Mouse (Mus musculus) forebrain, embryonic 11.5 days (tissue): ENCODE results near the gene Atp6ap1l. TPM values are rescaled to one million over a fixed set of nuclear protein-coding genes. Genes with fewer than 3 reads are reported as not detected.
A peak's percentile ranks its signal among the peaks of the same experiment; 100 is the strongest.
"Not testable (repeated sequence)": the region's sequence is repeated elsewhere in the genome, so short reads cannot be mapped to it uniquely, and the experiment has no call there.

Source experiments
- ATAC-seq: fragments of 200-750 bp; cut with Nextera tagmentation; replicated peaks from 2 replicates; pipeline ENCODE4 v1.8.0; 2017; ENCODE audit warnings: moderate TSS enrichment; ENCODE audit not compliant: low FRiP score
- DNase-seq: peaks from one replicate; pipeline ENCODE4 v3.0.0-alpha.2; 2017; ENCODE audit warnings: low spot score
- H3K27ac ChIP-seq: fragments of 300-500 bp; sonication (generic); 2 replicates; pipeline ENCODE4 v1.5.1; 2014; ENCODE audit warnings: low read depth, low read length
- H3K27me3 ChIP-seq: fragments of 300-500 bp; sonication (generic); 2 replicates; pipeline ENCODE4 v1.6.1; 2014; ENCODE audit warnings: mild to moderate bottlenecking, low read length, mixed read lengths; ENCODE audit not compliant: control insufficient read depth, insufficient read depth
- H3K36me3 ChIP-seq: fragments of 300-500 bp; sonication (generic); 2 replicates; pipeline ENCODE4 v1.6.1; 2014; ENCODE audit warnings: mild to moderate bottlenecking, low read length, moderate library complexity, mixed read lengths; ENCODE audit not compliant: control insufficient read depth, insufficient read depth
- H3K4me1 ChIP-seq: fragments of 300-500 bp; sonication (generic); replicated peaks from 2 replicates; pipeline ENCODE4 v1.6.1; 2014; ENCODE audit warnings: low read length, mixed read lengths; ENCODE audit not compliant: control insufficient read depth, insufficient read depth
- H3K4me2 ChIP-seq: fragments of 300-500 bp; sonication (generic); 2 replicates; pipeline ENCODE4 v1.6.1; 2014; ENCODE audit warnings: low read depth, mild to moderate bottlenecking, low read length, moderate library complexity, mixed read lengths; ENCODE audit not compliant: severe bottlenecking
- H3K4me3 ChIP-seq: fragments of 300-500 bp; sonication (generic); 2 replicates; pipeline ENCODE4 v1.5.1; 2014; ENCODE audit warnings: low read depth, low read length
- H3K9ac ChIP-seq: fragments of 300-500 bp; sonication (generic); 2 replicates; pipeline ENCODE4 v1.6.1; 2014; ENCODE audit warnings: low read length
- H3K9me3 ChIP-seq: fragments of 300-500 bp; sonication (generic); 2 replicates; pipeline ENCODE4 v1.6.1; 2016; ENCODE audit warnings: low read length, mixed read lengths; ENCODE audit not compliant: control insufficient read depth
- WGBS: fragments of 180-500 bp; shearing (Covaris S2); extraction: QIAGEN DNeasy Blood & Tissue Kit; methylation state at CpG from one replicate; pipeline ENCODE4 v1.1.7; 2014; 5-methylcytosine and 5-hydroxymethylcytosine counted together
- polyA plus RNA-seq: library from polyadenylated mRNA; unstranded; fragments of >200 nt; fragmentation: Nextera tagmentation; extraction: Ambion mirVana; gene quantifications from 2 replicates; pipeline ENCODE4 v1.2.1, GENCODE M21; 2014

The Atp6ap1l gene
- polyA plus RNA-seq, 1 experiment from 2014 or later, result 0.45 TPM

DNA sequence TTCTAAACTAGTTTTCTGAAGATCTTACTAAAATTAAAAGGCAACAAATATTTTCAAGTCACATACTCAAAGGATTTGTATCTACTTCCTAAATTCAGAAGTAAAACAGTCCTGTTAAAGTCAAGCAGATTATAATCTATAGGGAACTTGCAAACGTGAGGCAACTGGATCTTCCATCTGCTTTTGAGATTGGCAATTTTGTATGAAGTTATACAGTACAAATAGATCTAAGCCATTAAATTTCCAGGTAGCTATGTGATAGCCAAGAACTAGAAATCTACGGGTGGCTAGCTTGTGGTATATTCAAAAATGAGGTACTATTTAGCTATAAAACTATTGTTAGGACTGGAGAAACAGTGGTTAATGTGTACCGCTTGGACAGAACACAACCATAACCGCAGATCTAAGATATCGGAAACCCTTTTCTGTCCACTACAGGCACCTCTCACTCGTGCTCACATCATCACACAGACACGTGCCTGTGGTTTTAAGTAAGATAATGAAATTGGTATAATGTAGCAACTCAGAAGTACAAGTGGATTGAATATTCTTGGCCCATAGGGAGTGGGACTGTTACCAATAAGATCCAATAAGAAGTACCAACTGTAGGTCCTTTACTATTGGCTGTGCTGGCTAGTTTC lies 21.1 kb upstream of the Atp6ap1l start:
- no peak overlapping the region for H3K27ac ChIP-seq
- H3K36me3 ChIP-seq, result peaks cover 15% of the 10 kb centered on the region
- no peaks in the 10 kb centered on the region for H3K4me1 ChIP-seq
- no peaks in the 10 kb centered on the region for H3K27me3 ChIP-seq
- DNase-seq (no peak), ATAC-seq (no peak)
- H3K9ac ChIP-seq, result no peak overlapping the region
- H3K9me3 ChIP-seq, result no peaks in the 10 kb centered on the region
- no peak overlapping the region for H3K4me2 ChIP-seq
- no peak overlapping the region for H3K4me3 ChIP-seq
- 86% methylated on average over 7 of the region's 7 CpGs for WGBS

GRCm38 (mm10) chr13:90925191-90925590 lies 20.0 kb upstream of the Atp6ap1l start:
- ATAC-seq, result no peak
- DNase-seq, result no peak
- Histone ChIP-seq H3K27me3 (no peaks in the 10 kb centered on the region), H3K4me1 (no peaks in the 10 kb centered on the region), H3K4me3 (no peak overlapping the region), H3K9me3 (no peaks in the 10 kb centered on the region), H3K9ac (no peak overlapping the region), H3K27ac (no peak overlapping the region), H3K4me2 (no peak overlapping the region), H3K36me3 (peaks cover 15% of the 10 kb centered on the region)
- WGBS, result 86% methylated on average over 5 of the region's 5 CpGs

- Histone ChIP-seq H3K4me2 (peak overlapping the region; percentile 66), H3K27me3 (no peaks in the 10 kb centered on the region), H3K36me3 (peaks cover 15% of the 10 kb centered on the region), H3K4me1 (no peaks in the 10 kb centered on the region), H3K9ac (peak overlapping the region; percentile 98), H3K9me3 (no peaks in the 10 kb centered on the region), H3K27ac (no peak overlapping the region), H3K4me3 (peak overlapping the region; percentile 90)
- no peak for ATAC-seq
- DNase-seq, result no peak
- 52% methylated on average over 9 of the region's 9 CpGs for WGBS
Observed at GRCm38 (mm10) chr13:90924072-90924471, 18.9 kb upstream of the Atp6ap1l start.

DNA sequence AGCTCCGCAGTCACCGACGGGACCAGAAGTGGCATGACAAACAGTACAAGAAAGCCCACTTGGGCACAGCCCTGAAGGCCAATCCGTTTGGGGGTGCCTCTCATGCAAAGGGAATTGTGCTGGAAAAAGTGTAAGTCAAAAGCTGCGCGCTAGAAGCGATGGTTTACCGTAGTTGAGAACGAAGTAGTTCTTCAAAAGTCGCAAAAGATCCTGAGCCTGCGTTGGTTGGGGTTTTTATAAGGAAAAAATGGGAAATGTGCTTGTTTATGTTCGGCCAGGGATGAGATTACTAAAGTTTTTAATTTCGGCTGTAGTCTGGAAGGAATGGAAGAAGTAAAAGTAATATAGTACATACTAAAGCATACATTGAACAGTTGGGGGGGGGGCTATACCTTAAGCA lies 18.5 kb upstream of the Atp6ap1l start:
- DNase-seq, H3K27me3 ChIP-seq, ATAC-seq, H3K27ac ChIP-seq, H3K4me1 ChIP-seq, H3K9me3 ChIP-seq: not testable (repeated sequence)
- Histone ChIP-seq H3K9ac (peak overlapping the region; percentile 98), H3K4me3 (peak overlapping the region; percentile 90), H3K4me2 (peak overlapping the region; percentile 66), H3K36me3 (peaks cover 15% of the 10 kb centered on the region)
- 1% methylated on average over 13 of the region's 13 CpGs for WGBS

DNA sequence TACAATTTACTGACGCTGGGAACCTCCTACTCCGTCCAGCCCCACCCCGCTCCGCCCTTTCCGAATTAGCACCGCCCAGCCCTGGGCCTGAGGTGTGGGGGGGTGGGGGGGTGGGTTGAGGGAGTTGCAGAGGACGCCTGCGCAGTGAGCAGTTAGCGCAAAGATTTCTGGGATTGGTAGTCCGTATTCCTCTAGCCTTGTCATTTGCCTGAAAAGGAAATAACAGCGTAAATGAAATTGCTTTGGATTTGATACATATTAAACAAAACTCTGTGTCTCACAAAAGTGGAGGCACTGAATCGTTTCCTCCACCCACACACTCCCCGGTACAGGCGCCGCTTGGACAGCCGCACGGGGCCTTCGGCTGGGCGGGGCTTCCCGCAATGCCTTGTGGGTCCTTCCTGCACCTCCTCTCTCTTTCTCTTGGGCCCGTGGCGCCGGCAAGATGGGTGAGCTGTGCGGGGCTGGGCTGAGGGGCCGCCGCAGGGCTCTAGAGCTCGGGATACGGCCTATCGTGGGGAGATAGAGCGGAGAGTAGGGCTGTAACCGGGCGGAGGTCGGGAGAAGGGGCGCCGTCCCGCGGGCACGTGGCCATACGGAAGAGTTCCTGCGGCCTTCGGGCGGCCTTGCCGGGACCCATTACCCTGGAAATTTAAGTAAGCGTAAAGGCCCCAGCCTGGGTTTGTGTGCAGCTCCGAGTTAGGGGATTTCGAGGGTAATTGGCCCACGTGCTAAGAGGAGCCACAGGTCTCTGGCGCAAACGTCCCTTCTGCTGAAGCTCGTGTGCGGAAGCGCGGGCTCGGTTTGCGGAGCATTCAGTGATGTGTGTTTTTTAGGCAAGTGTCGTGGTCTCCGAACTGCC lies 17.8 kb upstream of the Atp6ap1l start, which contains the start of gene Rps23:
Rps23 (plus strand) TSS at position 208 of the 862 bp plus-strand sequence.
- H3K27ac ChIP-seq, result peak within 1 kb of the TSS; percentile 39
- under 1% methylated on average over 52 of the region's 57 CpGs for WGBS
- peak within 1 kb of the TSS; percentile 66 for H3K4me2 ChIP-seq
- H3K36me3 ChIP-seq, result peaks cover 15% of the 10 kb centered on the region
- DNase-seq (peak; percentile 93), ATAC-seq (peak; percentile 97)
- H3K9me3 ChIP-seq, result no peaks in the 10 kb centered on the region
- peak within 1 kb of the TSS; percentile 90 for H3K4me3 ChIP-seq
- no peaks in the 10 kb centered on the region for H3K27me3 ChIP-seq
- H3K9ac ChIP-seq, result peak within 1 kb of the TSS; percentile 98
- H3K4me1 ChIP-seq, result no peaks in the 10 kb centered on the region

DNA sequence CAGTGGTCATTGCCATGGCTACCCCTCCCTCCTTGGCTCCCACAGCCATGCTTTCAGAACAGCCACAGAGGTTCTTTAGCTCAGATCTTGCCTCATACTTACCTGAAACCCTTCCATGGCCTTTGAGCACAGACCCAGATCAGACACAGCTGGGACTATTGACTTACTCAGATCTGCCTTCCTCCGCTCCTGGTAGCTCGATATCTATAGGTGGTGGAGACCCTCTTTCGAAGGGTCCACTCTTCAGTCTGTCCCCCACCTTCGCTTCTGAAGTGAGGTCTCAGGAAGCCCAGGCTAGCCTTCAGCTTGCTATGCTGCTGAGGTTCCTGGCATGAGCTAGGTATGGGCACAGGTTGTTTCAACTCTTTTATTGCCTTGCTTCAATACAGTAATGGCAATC lies 9.6 kb upstream of the Atp6ap1l start:
- no peaks in the 10 kb centered on the region for H3K4me1 ChIP-seq
- no peak overlapping the region for H3K4me2 ChIP-seq
- H3K36me3 ChIP-seq, result no peaks in the 10 kb centered on the region
- H3K27me3 ChIP-seq, result no peaks in the 10 kb centered on the region
- H3K27ac ChIP-seq, result no peak overlapping the region
- no peaks in the 10 kb centered on the region for H3K9me3 ChIP-seq
- H3K4me3 ChIP-seq, result no peak overlapping the region
- WGBS, result 90% methylated on average over 4 of the region's 4 CpGs
- no peak overlapping the region for H3K9ac ChIP-seq
- DNase-seq (no peak), ATAC-seq (no peak)

GRCm38 (mm10) chr13:90913675-90914192 lies 8.6 kb upstream of the Atp6ap1l start:
- no peak overlapping the region for H3K9ac ChIP-seq
- DNase-seq, result no peak
- H3K4me2 ChIP-seq, result no peak overlapping the region
- H3K4me3 ChIP-seq, result no peak overlapping the region
- no peaks in the 10 kb centered on the region for H3K9me3 ChIP-seq
- no peaks in the 10 kb centered on the region for H3K27me3 ChIP-seq
- 43% methylated on average over 7 of the region's 7 CpGs for WGBS
- no peaks in the 10 kb centered on the region for H3K36me3 ChIP-seq
- no peaks in the 10 kb centered on the region for H3K4me1 ChIP-seq
- peak overlapping the region; percentile 32; the same call in 1 of the 2 replicates for H3K27ac ChIP-seq
- peak; percentile 8; the same call in 1 of the 2 replicates for ATAC-seq

DNA sequence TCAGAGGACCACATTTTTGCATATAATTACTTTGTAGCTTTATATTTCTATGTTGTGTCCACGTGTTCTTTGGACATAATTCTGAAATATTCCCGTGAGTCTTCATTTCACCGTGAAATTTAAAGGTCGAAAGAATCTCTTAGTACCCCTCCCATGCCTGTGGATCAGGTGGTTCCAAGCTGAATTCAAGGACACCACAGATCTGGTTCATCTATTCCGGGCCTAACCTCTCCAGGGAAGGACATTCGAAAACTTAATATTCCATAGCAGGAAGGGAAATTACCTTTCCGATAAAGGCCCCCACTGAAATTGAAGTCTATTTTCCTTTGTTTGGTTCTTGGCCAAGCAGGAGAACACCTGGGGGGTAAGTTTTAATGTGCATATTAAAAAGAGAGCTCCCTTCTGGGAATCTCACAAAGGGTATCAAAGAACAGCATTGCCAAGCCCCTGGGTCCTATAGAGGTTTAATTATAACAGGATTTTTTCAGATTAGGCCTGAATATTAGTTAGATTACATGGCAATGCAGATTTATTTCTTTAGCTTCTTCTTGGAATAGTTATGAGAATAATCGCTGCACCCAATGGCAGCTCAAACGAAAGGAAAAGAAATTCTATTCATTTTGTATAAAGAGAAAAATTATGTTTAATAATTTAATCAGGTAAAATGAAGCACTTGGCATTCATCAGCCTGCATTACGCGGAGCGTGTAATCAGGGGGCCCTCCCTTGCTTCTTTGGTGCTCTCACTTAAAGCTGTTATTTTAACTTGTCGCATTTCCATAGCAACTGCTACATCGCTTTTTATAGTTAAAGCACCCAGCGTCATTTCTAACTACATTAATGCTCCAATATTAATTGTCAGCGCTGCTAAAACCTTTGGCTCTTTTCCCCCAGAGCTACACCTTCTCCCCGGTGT lies 7.9 kb upstream of the Atp6ap1l start:
- Histone ChIP-seq H3K4me3 (no peak overlapping the region), H3K4me1 (no peaks in the 10 kb centered on the region), H3K9ac (no peak overlapping the region), H3K9me3 (no peaks in the 10 kb centered on the region), H3K27me3 (no peaks in the 10 kb centered on the region), H3K27ac (no peak overlapping the region), H3K4me2 (no peak overlapping the region), H3K36me3 (no peaks in the 10 kb centered on the region)
- 63% methylated on average over 17 of the region's 17 CpGs for WGBS
- no peak for DNase-seq
- ATAC-seq, result peak; percentile 59
